Mouse (Mus musculus) lung, embryonic 14.5 days (tissue): Measurements from ENCODE around the gene Gga3. TPM values are rescaled to one million over a fixed set of nuclear protein-coding genes. Genes with fewer than 3 reads are reported as not detected.
A peak's percentile ranks its signal among the peaks of the same experiment; 100 is the strongest.

Source experiments
- ATAC-seq: fragments of 200-750 bp; cut with Nextera tagmentation; 2 replicates; pipeline ENCODE4 v1.8.0; 2017; ENCODE audit warnings: mild to moderate bottlenecking, moderate TSS enrichment, moderate library complexity; ENCODE audit not compliant: insufficient read depth
- DNase-seq: peaks from one replicate; pipeline ENCODE4 v3.0.0-alpha.2; 2015
- H3K27ac ChIP-seq: fragments of 300-500 bp; sonication (generic); 2 replicates; pipeline ENCODE4 v1.5.1; 2014; ENCODE audit warnings: low read depth, mild to moderate bottlenecking, moderate library complexity
- H3K27me3 ChIP-seq: fragments of 300-500 bp; sonication (generic); 2 replicates; pipeline ENCODE4 v1.6.1; 2014; ENCODE audit warnings: low read length, control low read depth; ENCODE audit not compliant: insufficient read depth
- H3K36me3 ChIP-seq: fragments of 300-500 bp; sonication (generic); 2 replicates; pipeline ENCODE4 v1.6.1; 2014; ENCODE audit warnings: control low read depth; ENCODE audit not compliant: insufficient read depth
- H3K4me1 ChIP-seq: fragments of 300-500 bp; sonication (generic); 2 replicates; pipeline ENCODE4 v1.6.1; 2014; ENCODE audit warnings: antibody characterized with exemption, control low read depth; ENCODE audit not compliant: insufficient read depth
- H3K4me2 ChIP-seq: fragments of 300-500 bp; sonication (generic); 2 replicates; pipeline ENCODE4 v1.6.1; 2014; ENCODE audit warnings: mild to moderate bottlenecking
- H3K4me3 ChIP-seq: fragments of 300-500 bp; sonication (generic); 2 replicates; pipeline ENCODE4 v1.5.1; 2014; ENCODE audit warnings: low read depth, low read length
- H3K9ac ChIP-seq: fragments of 300-500 bp; sonication (generic); 2 replicates; pipeline ENCODE4 v1.6.1; 2014
- H3K9me3 ChIP-seq: fragments of 300-500 bp; sonication (generic); 2 replicates; pipeline ENCODE4 v1.6.1; 2016; ENCODE audit warnings: low read depth, low read length, control low read depth
- CTCF ChIP-seq: IDR thresholded peaks from 2 replicates; pipeline ENCODE4 v1.5.1; 2016; ENCODE audit warnings: antibody characterized with exemption, low read depth
- WGBS: fragments of 180-500 bp; shearing (Covaris S2); extraction: QIAGEN DNeasy Blood & Tissue Kit; methylation state at CpG from one replicate; pipeline ENCODE4 v1.1.7; 2014; 5-methylcytosine and 5-hydroxymethylcytosine counted together
- polyA plus RNA-seq: library from polyadenylated mRNA; unstranded; fragments of >200 nt; fragmentation: Nextera tagmentation; extraction: Ambion mirVana; gene quantifications from 2 replicates; pipeline ENCODE4 v1.2.1, GENCODE M21; 2014

The Gga3 gene
- polyA plus RNA-seq, 1 experiment from 2014 or later, result 22.7 TPM

GRCm38 (mm10) chr11:115638498-115639409 lies 34.9 kb upstream of the Gga3 start:
- 61% methylated on average over 5 of the region's 5 CpGs for WGBS
- ATAC-seq, result peak; percentile 14; the same call in 1 of the 2 replicates
- peaks cover 3% of the 10 kb centered on the region; the same call in 1 of the 2 replicates for H3K36me3 ChIP-seq

DNA sequence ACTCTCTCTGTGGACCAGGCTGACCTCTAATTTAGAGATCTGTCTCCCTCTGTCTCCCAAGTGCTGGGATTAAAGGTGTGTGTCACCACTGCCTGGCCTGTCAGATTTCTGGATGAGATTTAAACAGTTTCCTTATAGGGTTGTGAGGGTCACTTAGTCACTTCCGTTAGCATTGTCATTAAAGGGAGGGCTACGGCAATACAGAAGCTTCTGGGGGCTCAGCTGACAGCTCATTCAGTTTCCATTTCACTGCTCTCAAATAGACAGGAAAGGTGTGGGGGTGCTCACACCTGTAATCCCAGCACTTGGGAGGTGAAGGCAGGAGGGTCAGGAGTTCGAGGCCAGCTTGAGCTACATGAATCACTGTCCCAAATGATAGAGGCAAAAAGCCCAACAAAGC lies 33.1 kb upstream of the Gga3 start:
- no peak overlapping the region for H3K4me2 ChIP-seq
- WGBS, result 55% methylated on average over 3 of the region's 3 CpGs
- no peak for DNase-seq
- no peaks in the 10 kb centered on the region for H3K27me3 ChIP-seq
- H3K4me3 ChIP-seq, result no peak overlapping the region
- no peaks in the 10 kb centered on the region for H3K9me3 ChIP-seq
- H3K9ac ChIP-seq, result no peak overlapping the region
- no peak for TF ChIP-seq CTCF
- ATAC-seq, result no peak
- no peaks in the 10 kb centered on the region for H3K4me1 ChIP-seq
- H3K27ac ChIP-seq, result no peak overlapping the region
- no peaks in the 10 kb centered on the region for H3K36me3 ChIP-seq

More at GRCm38 (mm10) chr11:115638498-115639409, 34.9 kb upstream of the Gga3 start:
- Histone ChIP-seq H3K27ac (peak overlapping the region; percentile 46; the same call in 1 of the 2 replicates), H3K4me3 (no peak overlapping the region), H3K27me3 (no peaks in the 10 kb centered on the region), H3K9me3 (no peaks in the 10 kb centered on the region), H3K4me1 (no peaks in the 10 kb centered on the region), H3K9ac (peak overlapping the region; percentile 26; the same call in 1 of the 2 replicates), H3K4me2 (no peak overlapping the region)
- no peak for TF ChIP-seq CTCF
- DNase-seq, result peak; percentile 39

GRCm38 (mm10) chr11:115635484-115635883 lies 31.6 kb upstream of the Gga3 start:
- WGBS, result 71% methylated on average over 8 of the region's 8 CpGs

GRCm38 (mm10) chr11:115635041-115635440 lies 31.2 kb upstream of the Gga3 start:
- Histone ChIP-seq H3K9ac (no peak overlapping the region), H3K27ac (no peak overlapping the region), H3K4me1 (no peaks in the 10 kb centered on the region), H3K4me3 (no peak overlapping the region), H3K9me3 (no peaks in the 10 kb centered on the region), H3K4me2 (no peak overlapping the region), H3K36me3 (no peaks in the 10 kb centered on the region), H3K27me3 (no peaks in the 10 kb centered on the region)
- 79% methylated on average over 8 of the region's 8 CpGs for WGBS
- no peak for ATAC-seq
- no peak for DNase-seq
- no peak for TF ChIP-seq CTCF

More at GRCm38 (mm10) chr11:115635484-115635883, 31.6 kb upstream of the Gga3 start:
- TF ChIP-seq CTCF, result no peak
- Histone ChIP-seq H3K27ac (no peak overlapping the region), H3K9ac (no peak overlapping the region), H3K4me2 (no peak overlapping the region), H3K9me3 (no peaks in the 10 kb centered on the region), H3K27me3 (no peaks in the 10 kb centered on the region), H3K36me3 (no peaks in the 10 kb centered on the region), H3K4me1 (no peaks in the 10 kb centered on the region), H3K4me3 (no peak overlapping the region)
- DNase-seq (no peak), ATAC-seq (no peak)

DNA sequence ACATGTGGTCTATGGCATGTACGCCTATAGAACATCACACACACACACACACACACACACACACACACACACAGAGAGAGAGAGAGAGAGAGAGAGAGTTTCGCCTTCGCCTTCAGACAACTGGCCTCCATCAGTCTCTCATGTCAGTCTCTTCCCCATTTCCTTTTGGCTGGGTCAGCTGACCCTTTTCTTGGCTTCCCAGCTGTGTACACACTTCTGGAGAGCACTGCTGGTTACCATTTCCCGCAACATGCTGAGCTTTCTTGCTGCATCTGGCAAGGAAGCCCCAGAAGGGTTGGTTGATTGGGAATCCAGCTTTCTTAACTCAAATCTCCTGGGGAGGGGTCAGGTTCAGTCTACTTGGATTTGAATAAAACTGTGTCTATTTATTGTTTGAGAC lies 30.3 kb upstream of the Gga3 start:
- Histone ChIP-seq H3K4me2 (no peak overlapping the region), H3K4me3 (no peak overlapping the region), H3K27ac (no peak overlapping the region), H3K36me3 (no peaks in the 10 kb centered on the region), H3K9ac (no peak overlapping the region), H3K27me3 (no peaks in the 10 kb centered on the region), H3K9me3 (no peaks in the 10 kb centered on the region), H3K4me1 (no peaks in the 10 kb centered on the region)
- DNase-seq, result no peak
- TF ChIP-seq CTCF, result no peak
- WGBS, result 38% methylated on average over 4 of the region's 4 CpGs
- no peak for ATAC-seq

- H3K36me3 ChIP-seq, result no peaks in the 10 kb centered on the region
- ATAC-seq, result no peak
- H3K27me3 ChIP-seq, result no peaks in the 10 kb centered on the region
- H3K4me1 ChIP-seq, result no peaks in the 10 kb centered on the region
- no peaks in the 10 kb centered on the region for H3K9me3 ChIP-seq
- no peak overlapping the region for H3K9ac ChIP-seq
- no peak for TF ChIP-seq CTCF
- no peak overlapping the region for H3K4me3 ChIP-seq
- no peak overlapping the region for H3K27ac ChIP-seq
- no peak for DNase-seq
- WGBS, result 80% methylated on average over 10 of the region's 10 CpGs
- H3K4me2 ChIP-seq, result no peak overlapping the region
Observed at GRCm38 (mm10) chr11:115632862-115633261, 29.0 kb upstream of the Gga3 start.

DNA sequence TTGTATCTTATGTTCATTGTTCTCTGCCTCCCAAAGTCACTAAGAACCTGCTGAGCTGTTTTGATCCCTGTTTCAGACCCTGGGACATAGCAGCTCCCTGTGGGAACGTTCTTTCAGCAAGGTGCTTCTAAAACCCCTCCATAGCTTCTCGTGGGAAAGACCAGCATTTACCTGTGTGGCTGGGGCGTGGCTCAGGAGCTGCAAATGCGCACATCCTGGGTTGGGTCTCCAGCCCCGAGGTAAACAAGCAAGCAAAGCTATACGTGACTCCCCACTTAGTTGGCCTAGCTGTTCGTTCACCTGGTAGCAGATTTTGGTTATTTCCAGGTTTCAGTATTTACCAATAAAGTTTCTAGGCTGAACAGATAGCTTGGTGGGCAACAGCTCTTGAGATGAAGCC lies 28.4 kb upstream of the Gga3 start:
- Histone ChIP-seq H3K9ac (no peak overlapping the region), H3K9me3 (no peaks in the 10 kb centered on the region), H3K27me3 (no peaks in the 10 kb centered on the region), H3K4me3 (no peak overlapping the region), H3K4me1 (no peaks in the 10 kb centered on the region), H3K27ac (no peak overlapping the region), H3K4me2 (no peak overlapping the region), H3K36me3 (no peaks in the 10 kb centered on the region)
- ATAC-seq, result no peak
- no peak for TF ChIP-seq CTCF
- no peak for DNase-seq
- 74% methylated on average over 7 of the region's 7 CpGs for WGBS
